ENCODE assay signal across 19 mouse cellular contexts in the genomic region with DNA sequence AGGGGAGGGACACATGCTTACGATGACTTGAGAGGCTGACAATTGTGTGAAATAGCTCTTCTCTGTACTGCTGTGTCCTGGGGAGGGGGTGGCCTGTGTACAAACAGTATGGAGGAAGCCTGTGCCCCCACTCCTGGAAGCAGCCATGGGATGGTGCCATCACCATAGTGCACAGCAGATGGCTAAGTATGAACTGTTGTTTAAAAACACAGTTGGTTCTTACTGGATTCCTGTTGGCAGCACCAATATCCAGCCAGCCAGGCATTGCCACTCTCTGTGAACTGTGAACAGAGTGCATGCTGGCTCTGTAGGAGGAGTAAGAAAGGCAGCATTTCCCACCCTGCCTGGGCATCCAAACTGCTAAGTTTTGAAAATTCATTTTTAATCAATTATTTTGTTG.
DNase-seq lines count a peak whose midpoint lies in the region; TF ChIP-seq lines count a peak whose summit lies in the region.
"Had no signal": no experiment of that assay in that cellular context is flagged by ENCODE, and none has a peak within 500 bp of the region (broad histone marks: within the 10 kb centered on the region; RNA-seq: fewer than 3 reads in every experiment).

No protein-coding gene starts in this region.

- DNase-seq in cerebellum, postnatal 10 days: peak; percentile 11 to 28
- DNase-seq in cerebellum, adult 9-10 months: no peak
- DNase-seq in layer of hippocampus, adult 11-12 months (ENCODE audit: low spot score): peak; percentile 53
- no peak for DNase-seq in layer of hippocampus, adult 9-10 months (ENCODE audit: low spot score)
- DNase-seq in layer of hippocampus, postnatal 10 days (ENCODE audit: low spot score in 2 of 2): peak; percentile 24 to 45
- no peak for DNase-seq in T-cell, adult 2 months (ENCODE audit: low spot score)
- DNase-seq in adrenal gland, postnatal 4 days (ENCODE audit: low spot score in 2 of 2): no peak
- DNase-seq: adrenal gland, postnatal 25 days; cerebellum, adult 9-11 months; embryo, embryonic 11 days; gastrocnemius, postnatal 10 days; heart, adult 18-20 months; liver, postnatal 0 days; lung, postnatal 10 days; midbrain, embryonic 14.5 days; thymus, postnatal 14 days had no signal

- H3K4me1 ChIP-seq in cortical plate, adult 2 months (ENCODE audit: control insufficient read depth, insufficient read depth, low read length): peaks cover 11% of the 10 kb centered on the region
- H3K4me1 ChIP-seq: neural tube, embryonic 13.5 days had no signal

- H3K27ac ChIP-seq in cortical plate, adult 2 months (ENCODE audit: insufficient read depth, low read length): peak overlapping the region; percentile 53; the same call in 1 of the 2 replicates
- H3K27ac ChIP-seq: heart, embryonic 13.5 days; neural tube, embryonic 13.5 days had no signal

- TF ChIP-seq POLR2A in cortical plate, adult 2 months (IDR thresholded peaks at IDR 0.05; ENCODE audit: extremely low read depth, insufficient read depth, low read length): no peak

- no peak overlapping the region for H3K4me3 ChIP-seq in cortical plate, adult 2 months (ENCODE audit: insufficient read depth, low read length)
- H3K4me3 ChIP-seq: heart, embryonic 13.5 days; neural tube, embryonic 13.5 days had no signal

- TF ChIP-seq CTCF in cortical plate, adult 2 months (IDR thresholded peaks at IDR 0.05; ENCODE audit: extremely low read depth, insufficient read depth, low read length): no peak

Comparison
In these comparisons a context has a peak if more than half of its experiments do, and no peak if none do; other contexts are left out.
1. DNase-seq: peak in cerebellum, postnatal 10 days (2 of 2), layer of hippocampus, adult 11-12 months (single experiment) and layer of hippocampus, postnatal 10 days (2 of 2); none in cerebellum, adult 9-10 months (single experiment), layer of hippocampus, adult 9-10 months (single experiment), T-cell, adult 2 months (single experiment) and adrenal gland, postnatal 4 days (0 of 2).